Mouse (Mus musculus) lung, embryonic 14.5 days (tissue): ENCODE data around the gene Apol7c. TPM values are rescaled to one million over a fixed set of nuclear protein-coding genes. Genes with fewer than 3 reads are reported as not detected.
"Not testable (repeated sequence)": the region's sequence is repeated elsewhere in the genome, so short reads cannot be mapped to it uniquely, and the experiment has no call there.

Experiments
- ATAC-seq: fragments of 200-750 bp; cut with Nextera tagmentation; 2 replicates; pipeline ENCODE4 v1.8.0; 2017; ENCODE audit warnings: mild to moderate bottlenecking, moderate TSS enrichment, moderate library complexity; ENCODE audit not compliant: insufficient read depth
- DNase-seq: peaks from one replicate; pipeline ENCODE4 v3.0.0-alpha.2; 2015
- H3K27ac ChIP-seq: fragments of 300-500 bp; sonication (generic); 2 replicates; pipeline ENCODE4 v1.5.1; 2014; ENCODE audit warnings: low read depth, mild to moderate bottlenecking, moderate library complexity
- H3K27me3 ChIP-seq: fragments of 300-500 bp; sonication (generic); 2 replicates; pipeline ENCODE4 v1.6.1; 2014; ENCODE audit warnings: low read length, control low read depth; ENCODE audit not compliant: insufficient read depth
- H3K36me3 ChIP-seq: fragments of 300-500 bp; sonication (generic); 2 replicates; pipeline ENCODE4 v1.6.1; 2014; ENCODE audit warnings: control low read depth; ENCODE audit not compliant: insufficient read depth
- H3K4me1 ChIP-seq: fragments of 300-500 bp; sonication (generic); 2 replicates; pipeline ENCODE4 v1.6.1; 2014; ENCODE audit warnings: antibody characterized with exemption, control low read depth; ENCODE audit not compliant: insufficient read depth
- H3K4me2 ChIP-seq: fragments of 300-500 bp; sonication (generic); 2 replicates; pipeline ENCODE4 v1.6.1; 2014; ENCODE audit warnings: mild to moderate bottlenecking
- H3K4me3 ChIP-seq: fragments of 300-500 bp; sonication (generic); 2 replicates; pipeline ENCODE4 v1.5.1; 2014; ENCODE audit warnings: low read depth, low read length
- H3K9ac ChIP-seq: fragments of 300-500 bp; sonication (generic); 2 replicates; pipeline ENCODE4 v1.6.1; 2014
- H3K9me3 ChIP-seq: fragments of 300-500 bp; sonication (generic); 2 replicates; pipeline ENCODE4 v1.6.1; 2016; ENCODE audit warnings: low read depth, low read length, control low read depth
- CTCF ChIP-seq: IDR thresholded peaks from 2 replicates; pipeline ENCODE4 v1.5.1; 2016; ENCODE audit warnings: antibody characterized with exemption, low read depth
- WGBS: fragments of 180-500 bp; shearing (Covaris S2); extraction: QIAGEN DNeasy Blood & Tissue Kit; methylation state at CpG from one replicate; pipeline ENCODE4 v1.1.7; 2014; 5-methylcytosine and 5-hydroxymethylcytosine counted together
- polyA plus RNA-seq: library from polyadenylated mRNA; unstranded; fragments of >200 nt; fragmentation: Nextera tagmentation; extraction: Ambion mirVana; gene quantifications from 2 replicates; pipeline ENCODE4 v1.2.1, GENCODE M21; 2014

The Apol7c gene
- not detected in 2 replicates for polyA plus RNA-seq

DNA sequence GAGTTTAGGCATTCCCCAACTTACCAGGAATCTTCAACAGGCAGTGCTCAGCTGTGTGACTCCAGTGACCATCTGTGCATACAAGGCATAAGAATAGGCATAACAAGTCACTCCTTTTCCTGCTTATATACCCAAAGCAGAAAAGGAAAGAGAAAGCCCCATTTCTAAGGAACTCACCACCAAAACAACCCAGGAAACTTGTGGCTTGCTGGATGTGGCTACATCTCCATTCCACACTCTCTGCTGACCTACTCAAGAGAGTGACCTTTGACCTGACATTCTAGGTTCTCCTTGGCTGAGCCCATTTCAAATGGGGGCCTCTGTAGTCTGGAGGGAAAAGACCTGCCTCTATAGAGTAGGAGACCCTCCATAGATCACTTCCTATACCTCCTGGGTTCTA lies at the start of gene Apol7c:
TSS of gene Apol7c (minus strand) at position 101 of the 400 bp plus-strand sequence.
- Histone ChIP-seq H3K9me3 (no peaks in the 10 kb centered on the region), H3K4me2 (no peak within 1 kb of the TSS), H3K4me3 (no peak within 1 kb of the TSS), H3K27ac (no peak within 1 kb of the TSS), H3K9ac (no peak within 1 kb of the TSS), H3K36me3 (no peaks in the 10 kb centered on the region), H3K4me1 (no peaks in the 10 kb centered on the region), H3K27me3 (no peaks in the 10 kb centered on the region)
- DNase-seq, result no peak
- no peak for ATAC-seq
- no peak for TF ChIP-seq CTCF

GRCm38 (mm10) chr15:77581681-77582080 lies 48.6 kb upstream of the Apol7c start:
- no peaks in the 10 kb centered on the region for H3K36me3 ChIP-seq
- 18% methylated on average over 1 of the region's 1 CpGs for WGBS
- no peak overlapping the region for H3K9ac ChIP-seq
- ATAC-seq (peak; percentile 66; the same call in 1 of the 2 replicates), DNase-seq (peak; percentile 15)
- no peaks in the 10 kb centered on the region for H3K4me1 ChIP-seq
- H3K4me3 ChIP-seq, result no peak overlapping the region
- H3K9me3 ChIP-seq, result no peaks in the 10 kb centered on the region; the same call in 1 of the 2 replicates
- no peaks in the 10 kb centered on the region for H3K27me3 ChIP-seq
- TF ChIP-seq CTCF, result no peak
- H3K27ac ChIP-seq, result no peak overlapping the region
- no peak overlapping the region for H3K4me2 ChIP-seq

DNA sequence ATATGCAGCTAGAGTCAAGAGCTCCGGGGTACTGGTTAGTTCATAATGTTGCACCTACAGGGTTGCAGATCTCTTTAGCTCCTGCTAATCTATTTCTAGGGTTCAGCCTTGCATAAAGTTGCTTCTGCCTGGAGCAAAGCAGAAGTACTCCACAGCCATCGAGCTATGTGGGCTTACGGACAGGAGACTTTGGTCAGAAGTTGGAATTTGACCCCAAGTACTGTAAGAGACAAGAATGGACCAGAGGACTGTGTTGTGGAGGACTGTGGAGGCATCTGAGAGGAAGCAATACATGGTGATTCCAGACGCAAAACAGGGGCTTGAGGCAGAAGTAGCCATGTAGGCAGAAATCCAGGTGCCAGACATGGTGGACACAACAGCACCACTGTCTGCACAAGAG lies 46.2 kb upstream of the Apol7c start:
- no peak overlapping the region for H3K27ac ChIP-seq
- TF ChIP-seq CTCF, result no peak
- no peak for DNase-seq
- H3K4me2 ChIP-seq, result no peak overlapping the region
- H3K9me3 ChIP-seq, result no peaks in the 10 kb centered on the region; the same call in 1 of the 2 replicates
- no peak for ATAC-seq
- no peak overlapping the region for H3K9ac ChIP-seq
- no peaks in the 10 kb centered on the region for H3K4me1 ChIP-seq
- H3K36me3 ChIP-seq, result no peaks in the 10 kb centered on the region
- 82% methylated on average over 4 of the region's 4 CpGs for WGBS
- H3K4me3 ChIP-seq, result no peak overlapping the region
- H3K27me3 ChIP-seq, result no peaks in the 10 kb centered on the region

DNA sequence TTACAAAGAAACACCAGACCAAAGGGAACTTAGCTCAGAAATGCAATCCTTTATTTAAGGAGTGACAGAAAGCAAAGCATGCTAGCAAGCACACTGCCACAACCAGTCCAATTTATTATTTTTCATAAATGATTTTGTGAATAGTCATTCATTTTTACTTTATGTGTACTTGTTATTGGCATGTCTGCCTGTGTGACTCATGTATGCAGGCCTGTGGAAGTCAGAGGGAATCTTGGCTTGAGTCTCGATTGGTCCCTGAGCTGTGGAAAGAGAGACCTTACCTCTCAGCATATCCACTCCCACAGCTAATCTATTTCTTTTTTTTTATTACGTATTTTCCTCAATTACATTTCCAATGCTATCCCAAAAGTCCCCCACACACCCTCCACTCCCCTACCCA lies 45.7 kb upstream of the Apol7c start:
- ATAC-seq, result no peak
- no peak overlapping the region for H3K4me3 ChIP-seq
- no peaks in the 10 kb centered on the region; the same call in 1 of the 2 replicates for H3K9me3 ChIP-seq
- H3K27me3 ChIP-seq, result no peaks in the 10 kb centered on the region
- H3K4me1 ChIP-seq, result no peaks in the 10 kb centered on the region
- DNase-seq, result no peak
- no peak overlapping the region for H3K4me2 ChIP-seq
- no peak for TF ChIP-seq CTCF
- H3K27ac ChIP-seq, result no peak overlapping the region
- H3K9ac ChIP-seq, result no peak overlapping the region
- H3K36me3 ChIP-seq, result no peaks in the 10 kb centered on the region
- 80% methylated on average over 2 of the region's 2 CpGs for WGBS

DNA sequence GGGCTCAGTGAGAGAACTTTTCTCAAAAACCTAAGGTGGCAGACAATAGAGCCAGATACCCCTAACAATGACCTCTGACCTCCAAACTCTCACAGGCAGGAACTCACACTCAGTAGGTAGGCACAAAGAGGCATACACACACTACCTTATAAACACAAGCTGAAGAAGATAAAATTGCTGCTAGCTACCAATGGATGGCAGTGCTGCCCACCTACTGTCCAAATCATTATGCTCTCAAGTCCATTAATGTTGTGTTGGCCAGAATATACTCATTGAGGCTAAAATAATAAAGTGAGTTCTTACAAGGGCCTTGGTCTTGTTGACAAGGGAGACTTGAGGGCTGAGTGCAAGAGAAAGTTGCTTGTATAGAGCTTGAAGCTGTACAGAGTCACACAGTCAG lies 30.1 kb upstream of the Apol7c start:
- TF ChIP-seq CTCF, result no peak
- Histone ChIP-seq H3K4me2 (no peak overlapping the region), H3K27me3 (no peaks in the 10 kb centered on the region), H3K4me1 (no peaks in the 10 kb centered on the region), H3K9me3 (no peaks in the 10 kb centered on the region), H3K4me3 (no peak overlapping the region), H3K27ac (no peak overlapping the region), H3K36me3 (no peaks in the 10 kb centered on the region), H3K9ac (no peak overlapping the region)
- ATAC-seq, result no peak
- no peak for DNase-seq

GRCm38 (mm10) chr15:77561792-77562191 lies 28.7 kb upstream of the Apol7c start, which contains the start of gene 1700025B11Rik:
Gene 1700025B11Rik, minus strand, starts transcription at chr15:77561892.
- no peak for DNase-seq
- Histone ChIP-seq H3K27ac (no peak within 1 kb of the TSS), H3K9ac (no peak within 1 kb of the TSS), H3K4me1 (no peaks in the 10 kb centered on the region), H3K36me3 (no peaks in the 10 kb centered on the region), H3K4me2 (no peak within 1 kb of the TSS), H3K27me3 (no peaks in the 10 kb centered on the region), H3K9me3 (no peaks in the 10 kb centered on the region), H3K4me3 (no peak within 1 kb of the TSS)
- no peak for TF ChIP-seq CTCF
- no peak for ATAC-seq

GRCm38 (mm10) chr15:77539221-77539620 lies 6.1 kb upstream of the Apol7c start:
- H3K9me3 ChIP-seq, ATAC-seq, H3K9ac ChIP-seq, H3K27ac ChIP-seq, H3K4me1 ChIP-seq, H3K4me3 ChIP-seq, H3K36me3 ChIP-seq, DNase-seq, H3K4me2 ChIP-seq, H3K27me3 ChIP-seq: not testable (repeated sequence)
- WGBS, result 28% methylated on average over 1 of the region's 1 CpGs
